Mouse (Mus musculus): ENCODE data around the gene Manbal.

GRCm38 (mm10) chr2:157420404-157420803, 53.0 kb downstream of the Manbal start:
- TF ChIP-seq CTCF (IDR thresholded peaks at IDR 0.05; ENCODE audit: low read depth) = no peak
- no peak for TF ChIP-seq EP300 (IDR thresholded peaks at IDR 0.05; ENCODE audit: low read depth)
